9 mouse cellular contexts compared by ENCODE assay signal in genomic region chr3:54915643-54916071, GRCm38 (mm10). TPM values are rescaled to one million over a fixed set of nuclear protein-coding genes. Genes with fewer than 3 reads are reported as not detected.
DNase-seq lines count a peak whose midpoint lies in the region; ATAC-seq and TF ChIP-seq lines count a peak whose summit lies in the region.
"Had no signal": no experiment of that assay in that cellular context is flagged by ENCODE, and none has a peak within 500 bp of the region (broad histone marks: within the 10 kb centered on the region; RNA-seq: fewer than 3 reads in every experiment).

Sertm1 (minus strand) TSS chr3:54915887.

- peak within 1 kb of the TSS; percentile 67 for H3K9ac ChIP-seq in forebrain, embryonic 13.5 days
- H3K9ac ChIP-seq in hindbrain, postnatal 0 days (replicated peaks; ENCODE audit: low read length) = peak within 1 kb of the TSS; percentile 42

- H3K36me3 ChIP-seq in E14TG2a.4 (ENCODE audit: insufficient read depth, low read length) = no peaks in the 10 kb centered on the region
- no peaks in the 10 kb centered on the region for H3K36me3 ChIP-seq in forebrain, embryonic 13.5 days (ENCODE audit: poor library complexity, severe bottlenecking)
- no peaks in the 10 kb centered on the region for H3K36me3 ChIP-seq in hindbrain, postnatal 0 days (ENCODE audit: insufficient read depth, low read length)

- TF ChIP-seq CTCF in E14TG2a.4 (conservative IDR thresholded peaks at IDR 0.05; ENCODE audit: low read length) = no peak
- peak; percentile 24; the same call in 1 of the 2 replicates for TF ChIP-seq CTCF in hindbrain, postnatal 0 days (IDR thresholded peaks at IDR 0.05; ENCODE audit: low read depth)

- peaks cover 60% of the 10 kb centered on the region for H3K27me3 ChIP-seq in E14TG2a.4 (ENCODE audit: insufficient read depth, low read length)
- H3K27me3 ChIP-seq in forebrain, embryonic 13.5 days = peaks cover 23% of the 10 kb centered on the region
- no peaks in the 10 kb centered on the region for H3K27me3 ChIP-seq in hindbrain, postnatal 0 days (ENCODE audit: insufficient read depth, low read length)

- no peak within 1 kb of the TSS for H3K27ac ChIP-seq in forebrain, embryonic 13.5 days
- no peak within 1 kb of the TSS for H3K27ac ChIP-seq in hindbrain, postnatal 0 days

- H3K4me3 ChIP-seq in E14TG2a.4 (replicated peaks; ENCODE audit: low read length) = peak within 1 kb of the TSS; percentile 84
- H3K4me3 ChIP-seq in forebrain, embryonic 13.5 days = peak within 1 kb of the TSS; percentile 58
- H3K4me3 ChIP-seq in hindbrain, postnatal 0 days (ENCODE audit: low read length) = peak within 1 kb of the TSS; percentile 50

- DNase-seq in adrenal gland, adult 2 months = peak; percentile 21
- DNase-seq in adrenal gland, adult 18-20 months (ENCODE audit: low spot score in 2 of 2) = no peak
- DNase-seq in hindbrain, postnatal 0 days (ENCODE audit: low spot score) = peak; percentile 78
- peak; percentile 65 for DNase-seq in liver
- peak; percentile 67 for DNase-seq in right cerebral cortex, postnatal 14 days
- DNase-seq in thymus, postnatal 10 days (ENCODE audit: low spot score in 2 of 2) = no peak

- H3K4me1 ChIP-seq in E14TG2a.4 (replicated peaks; ENCODE audit: low read depth, low read length) = peaks cover 10% of the 10 kb centered on the region
- peaks cover 19% of the 10 kb centered on the region for H3K4me1 ChIP-seq in forebrain, embryonic 13.5 days
- H3K4me1 ChIP-seq in hindbrain, postnatal 0 days (ENCODE audit: insufficient read depth, low read length) = peaks cover 6% of the 10 kb centered on the region

- peak within 1 kb of the TSS; percentile 88 for H3K4me2 ChIP-seq in forebrain, embryonic 13.5 days
- peak within 1 kb of the TSS; percentile 86 for H3K4me2 ChIP-seq in hindbrain, postnatal 0 days (ENCODE audit: low read depth, low read length)

- peaks cover 16% of the 10 kb centered on the region for H3K9me3 ChIP-seq in E14TG2a.4 (ENCODE audit: low read length)
- H3K9me3 ChIP-seq in forebrain, embryonic 13.5 days (replicated peaks) = no peaks in the 10 kb centered on the region
- no peaks in the 10 kb centered on the region for H3K9me3 ChIP-seq in hindbrain, postnatal 0 days (ENCODE audit: low read length)

- WGBS in forebrain, embryonic 13.5 days = under 1% methylated on average over 38 of the region's 38 CpGs
- under 1% methylated on average over 35 of the region's 38 CpGs for WGBS in hindbrain, postnatal 0 days

- peak; percentile 100 for ATAC-seq in forebrain, embryonic 13.5 days
- peak; percentile 97 for ATAC-seq in hindbrain, postnatal 0 days

RNA-seq across cellular contexts. Expression of gene Sertm1, which starts in this region (rescaled TPM):
- total RNA-seq in adrenal gland, adult 2 months (2021) = not detected
- polyA plus RNA-seq in adrenal gland, adult 2 months (2012; rRNA removed) = not detected in 2 replicates
- not detected for total RNA-seq in adrenal gland, adult 18-20 months (2021)
- 0.84 and 0.94 TPM in 2 replicates for polyA plus RNA-seq in forebrain, embryonic 13.5 days (2015; fragmentation: Nextera tagmentation; extraction: Ambion mirVana)
- total RNA-seq in hindbrain, postnatal 0 days (2014; rRNA removed) = 14.6 and 15.0 TPM in 2 replicates
- polyA plus RNA-seq in hindbrain, postnatal 0 days (2015; fragmentation: Nextera tagmentation; extraction: Ambion mirVana) = 1.4 TPM in 2 replicates
- total RNA-seq: gastrocnemius, postnatal 4 days had no signal

Comparison
In these comparisons a context has a peak if more than half of its experiments do, and no peak if none do; other contexts are left out.
1. RNA of gene Sertm1 (total RNA-seq): 14.6 to 15.0 TPM in hindbrain, postnatal 0 days; not detected in adrenal gland, adult 2 months and not detected in adrenal gland, adult 18-20 months; every median in the first group is over 10 times any median in the second.
2. Peak in DNase-seq in adrenal gland, adult 2 months; RNA of the gene not detected or under 1 TPM.
3. Peak in ATAC-seq, H3K4me3 ChIP-seq, H3K9ac ChIP-seq and H3K4me2 ChIP-seq in forebrain, embryonic 13.5 days; RNA of the gene not detected or under 1 TPM.
4. DNase-seq: peak in hindbrain, postnatal 0 days (single experiment), liver (single experiment) and right cerebral cortex, postnatal 14 days (single experiment); none in adrenal gland, adult 18-20 months (0 of 2) and thymus, postnatal 10 days (0 of 2).
5. Peak in every context shown above with its lines, with median percentiles within 50 percentile points of each other: H3K4me3 ChIP-seq.